Mouse (Mus musculus) midbrain, embryonic 12.5 days (tissue): ENCODE results near the gene Prpf19. TPM values are rescaled to one million over a fixed set of nuclear protein-coding genes. Genes with fewer than 3 reads are reported as not detected.
A peak's percentile ranks its signal among the peaks of the same experiment; 100 is the strongest.

Experiments used
- ATAC-seq: fragments of 200-750 bp; cut with Nextera tagmentation; 2 replicates; pipeline ENCODE4 v1.8.0; 2017; ENCODE audit warnings: low read depth, moderate TSS enrichment, moderate library complexity; ENCODE audit not compliant: low FRiP score
- H3K27ac ChIP-seq: fragments of 300-500 bp; sonication (generic); replicated peaks from 2 replicates; pipeline ENCODE4 v1.5.1; 2016; ENCODE audit warnings: mild to moderate bottlenecking
- H3K27me3 ChIP-seq: fragments of 300-500 bp; sonication (generic); 2 replicates; pipeline ENCODE4 v1.6.1; 2016; ENCODE audit warnings: mild to moderate bottlenecking
- H3K36me3 ChIP-seq: fragments of 300-500 bp; sonication (generic); 2 replicates; pipeline ENCODE4 v1.6.1; 2016
- H3K4me1 ChIP-seq: fragments of 300-500 bp; sonication (generic); 2 replicates; pipeline ENCODE4 v1.6.1; 2016
- H3K4me2 ChIP-seq: fragments of 300-500 bp; sonication (generic); replicated peaks from 2 replicates; pipeline ENCODE4 v1.6.1; 2016; ENCODE audit warnings: mild to moderate bottlenecking, moderate library complexity
- H3K4me3 ChIP-seq: fragments of 300-500 bp; sonication (generic); 2 replicates; pipeline ENCODE4 v1.5.1; 2016; ENCODE audit warnings: mild to moderate bottlenecking
- H3K9ac ChIP-seq: fragments of 300-500 bp; sonication (generic); replicated peaks from 2 replicates; pipeline ENCODE4 v1.6.1; 2016; ENCODE audit warnings: mild to moderate bottlenecking, moderate library complexity
- H3K9me3 ChIP-seq: fragments of 300-500 bp; sonication (generic); 2 replicates; pipeline ENCODE4 v1.6.1; 2016; ENCODE audit warnings: mild to moderate bottlenecking
- WGBS: fragments of 180-500 bp; shearing (Covaris S2); methylation state at CpG from one replicate; pipeline ENCODE4 v1.1.7; 2016; 5-methylcytosine and 5-hydroxymethylcytosine counted together
- polyA plus RNA-seq: library from polyadenylated mRNA; unstranded; fragments of >200 nt; fragmentation: Nextera tagmentation; extraction: Ambion mirVana; gene quantifications from 2 replicates; pipeline ENCODE4 v1.2.1, GENCODE M21; 2016

The Prpf19 gene
- polyA plus RNA-seq, 1 experiment from 2014 or later = 39.1 TPM

DNA sequence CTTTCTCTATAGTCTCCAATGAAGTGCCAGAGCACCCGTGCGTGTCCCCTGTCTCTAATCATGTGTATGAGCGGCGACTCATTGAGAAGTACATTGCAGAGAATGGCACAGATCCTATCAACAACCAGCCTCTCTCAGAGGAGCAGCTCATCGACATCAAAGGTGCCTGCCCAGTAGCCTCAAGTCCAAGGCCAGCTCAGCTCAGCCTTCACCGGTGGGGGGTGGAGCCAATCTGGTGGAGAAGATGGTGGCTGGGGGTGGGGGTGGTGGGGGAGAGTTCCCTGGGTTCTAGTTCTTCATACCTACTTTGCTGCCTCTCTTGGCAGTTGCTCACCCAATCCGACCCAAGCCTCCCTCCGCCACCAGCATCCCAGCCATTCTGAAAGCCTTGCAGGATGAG is 2.5 kb downstream of the Prpf19 start:
- peaks cover 52% of the 10 kb centered on the region for H3K36me3 ChIP-seq
- WGBS = 87% methylated on average over 8 of the region's 8 CpGs
- H3K9ac ChIP-seq = no peak overlapping the region
- no peak overlapping the region for H3K27ac ChIP-seq
- peaks cover 16% of the 10 kb centered on the region for H3K4me1 ChIP-seq
- no peak overlapping the region for H3K4me2 ChIP-seq
- H3K9me3 ChIP-seq = no peaks in the 10 kb centered on the region
- no peaks in the 10 kb centered on the region for H3K27me3 ChIP-seq
- no peak for ATAC-seq
- H3K4me3 ChIP-seq = no peak overlapping the region

DNA sequence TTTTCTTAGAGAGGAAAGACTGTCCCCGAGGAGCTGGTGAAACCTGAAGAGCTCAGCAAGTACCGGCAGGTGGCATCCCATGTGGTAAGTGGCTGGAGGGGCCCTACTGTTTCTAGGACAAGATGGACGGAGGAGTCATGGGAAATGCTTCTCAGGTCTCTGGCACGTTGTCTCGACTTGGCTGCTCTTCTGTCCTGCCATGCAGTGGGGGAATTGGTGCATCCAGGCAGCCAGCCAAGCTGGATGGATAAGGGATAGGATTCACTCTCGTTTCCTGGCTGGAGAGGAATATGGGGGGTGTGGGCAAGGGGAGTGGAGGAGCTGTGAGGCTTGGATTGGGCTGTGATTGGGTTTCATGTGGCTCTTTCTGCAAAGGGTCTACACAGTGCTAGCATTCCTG is 5.3 kb downstream of the Prpf19 start:
- no peak overlapping the region for H3K4me3 ChIP-seq
- peaks cover 80% of the 10 kb centered on the region for H3K36me3 ChIP-seq
- no peak overlapping the region for H3K4me2 ChIP-seq
- no peak for ATAC-seq
- H3K27ac ChIP-seq = no peak overlapping the region
- no peak overlapping the region for H3K9ac ChIP-seq
- no peaks in the 10 kb centered on the region for H3K9me3 ChIP-seq
- H3K27me3 ChIP-seq = no peaks in the 10 kb centered on the region
- H3K4me1 ChIP-seq = peaks cover 16% of the 10 kb centered on the region
- 91% methylated on average over 6 of the region's 6 CpGs for WGBS

DNA sequence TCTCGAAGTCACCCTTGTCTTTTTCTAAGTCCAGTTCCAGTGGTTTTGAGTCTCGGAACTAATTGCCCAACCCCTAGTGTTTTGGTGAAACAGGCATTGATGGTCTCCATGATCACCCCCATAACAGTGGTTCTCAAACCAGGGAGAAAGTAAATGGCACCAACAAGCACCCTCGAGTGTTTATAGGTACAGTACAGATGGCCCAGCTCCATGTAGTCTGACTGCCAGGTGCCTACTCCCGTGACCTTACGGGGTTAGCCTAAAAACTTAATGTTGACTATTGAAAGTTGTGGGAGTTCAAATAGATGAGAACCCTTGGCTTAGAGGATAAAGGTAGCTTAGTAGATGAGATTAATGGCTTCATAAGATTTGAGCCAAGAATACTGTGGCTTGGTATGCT is 6.0 kb downstream of the Prpf19 start:
- no peak overlapping the region for H3K27ac ChIP-seq
- no peaks in the 10 kb centered on the region for H3K9me3 ChIP-seq
- H3K36me3 ChIP-seq = peaks cover 87% of the 10 kb centered on the region
- no peak for ATAC-seq
- no peak overlapping the region for H3K9ac ChIP-seq
- peaks cover 12% of the 10 kb centered on the region for H3K4me1 ChIP-seq
- H3K27me3 ChIP-seq = no peaks in the 10 kb centered on the region
- no peak overlapping the region for H3K4me3 ChIP-seq
- no peak overlapping the region for H3K4me2 ChIP-seq
- 95% methylated on average over 5 of the region's 5 CpGs for WGBS

DNA sequence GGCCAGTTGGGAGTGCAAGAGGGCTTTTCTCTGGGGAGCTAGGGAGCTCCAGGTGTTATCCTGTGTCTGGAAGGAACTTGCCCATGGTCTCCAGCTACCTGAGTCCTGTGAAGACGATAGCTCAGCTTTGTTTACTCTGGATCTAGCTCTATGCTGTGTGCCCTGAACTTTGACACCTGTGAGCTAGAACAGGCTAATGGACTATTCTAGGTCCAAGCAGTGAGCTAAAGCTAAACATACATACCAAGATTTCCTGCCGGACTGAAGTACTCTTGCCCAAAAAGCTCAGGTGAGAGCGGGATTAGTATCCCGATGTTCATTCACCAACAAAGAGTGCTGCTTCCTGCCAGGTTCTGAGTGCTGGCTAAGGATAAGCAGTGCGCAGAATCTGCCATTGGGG is 9.5 kb downstream of the Prpf19 start:
- H3K4me2 ChIP-seq = no peak overlapping the region
- no peak overlapping the region for H3K27ac ChIP-seq
- no peak overlapping the region for H3K9ac ChIP-seq
- H3K4me1 ChIP-seq = no peaks in the 10 kb centered on the region
- ATAC-seq = no peak
- H3K27me3 ChIP-seq = no peaks in the 10 kb centered on the region
- 92% methylated on average over 5 of the region's 5 CpGs for WGBS
- H3K36me3 ChIP-seq = peaks cover 91% of the 10 kb centered on the region
- no peaks in the 10 kb centered on the region for H3K9me3 ChIP-seq
- H3K4me3 ChIP-seq = no peak overlapping the region

DNA sequence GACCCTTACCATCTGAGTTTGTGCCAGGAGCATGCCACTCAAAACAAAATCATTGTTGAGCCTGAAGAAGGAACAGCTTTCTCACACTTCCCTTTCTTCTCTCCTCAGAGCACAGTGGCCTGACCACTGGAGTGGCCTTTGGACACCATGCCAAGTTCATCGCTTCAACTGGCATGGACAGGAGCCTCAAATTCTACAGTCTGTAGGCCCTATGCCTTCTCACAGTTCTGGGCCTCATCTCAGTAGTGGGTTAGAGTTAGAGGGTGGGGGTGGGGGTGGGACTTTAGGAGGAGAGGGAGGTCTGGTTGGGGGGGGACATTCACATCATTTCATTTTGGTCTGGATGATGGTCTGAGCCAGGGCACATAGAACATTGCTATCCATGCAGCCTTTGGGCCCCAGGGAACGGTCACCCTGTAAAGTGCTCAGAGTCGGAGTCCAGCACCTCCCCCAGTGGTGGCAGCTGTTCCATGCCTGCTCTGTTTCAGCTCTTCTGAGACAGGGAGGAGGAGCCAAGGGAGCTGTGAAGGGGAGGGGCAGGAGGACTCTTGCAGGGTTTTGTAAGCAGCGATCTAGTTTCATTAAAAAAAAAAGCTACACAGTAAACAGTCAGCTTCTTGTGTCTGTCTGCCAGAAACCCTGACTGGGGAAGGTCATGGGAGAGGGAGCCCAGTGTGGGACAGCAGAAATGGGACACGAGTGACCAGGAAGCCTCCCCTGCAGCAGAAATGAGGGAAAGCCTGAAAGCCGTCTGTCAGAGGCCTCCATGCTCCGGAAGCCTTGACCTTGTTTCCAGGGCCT is 10.1 kb downstream of the Prpf19 start:
- WGBS = 68% methylated on average over 7 of the region's 7 CpGs

DNA sequence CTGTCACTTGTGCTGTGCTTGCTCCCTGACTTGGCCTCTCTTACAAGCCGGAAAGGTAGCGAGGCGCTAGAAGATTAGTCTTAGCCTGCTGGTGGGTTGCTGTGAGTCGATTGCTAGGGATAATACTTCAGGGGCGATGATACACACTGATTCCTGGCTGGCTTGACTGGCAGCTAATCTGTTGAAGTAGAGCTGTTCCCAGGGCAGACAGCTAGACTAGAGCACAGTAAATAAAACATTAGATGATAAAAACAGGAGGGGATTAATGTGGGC is 10.6 kb downstream of the Prpf19 start:
- Histone ChIP-seq H3K27ac (no peak overlapping the region), H3K4me1 (no peaks in the 10 kb centered on the region), H3K9ac (no peak overlapping the region), H3K27me3 (no peaks in the 10 kb centered on the region), H3K9me3 (no peaks in the 10 kb centered on the region), H3K4me3 (no peak overlapping the region), H3K36me3 (peaks cover 79% of the 10 kb centered on the region), H3K4me2 (no peak overlapping the region)
- whole genome bisulfite sequencing = 84% methylated on average over 5 of the region's 5 CpGs
- no peak for ATAC-seq

More for the DNA sequence above, 10.1 kb downstream of the Prpf19 start:
- no peaks in the 10 kb centered on the region for H3K9me3 ChIP-seq
- peak; percentile 39; the same call in 1 of the 2 replicates for ATAC-seq
- H3K4me2 ChIP-seq = no peak overlapping the region
- H3K36me3 ChIP-seq = peaks cover 85% of the 10 kb centered on the region
- no peak overlapping the region for H3K4me3 ChIP-seq
- no peaks in the 10 kb centered on the region for H3K27me3 ChIP-seq
- H3K4me1 ChIP-seq = no peaks in the 10 kb centered on the region
- no peak overlapping the region for H3K9ac ChIP-seq
- H3K27ac ChIP-seq = no peak overlapping the region

DNA sequence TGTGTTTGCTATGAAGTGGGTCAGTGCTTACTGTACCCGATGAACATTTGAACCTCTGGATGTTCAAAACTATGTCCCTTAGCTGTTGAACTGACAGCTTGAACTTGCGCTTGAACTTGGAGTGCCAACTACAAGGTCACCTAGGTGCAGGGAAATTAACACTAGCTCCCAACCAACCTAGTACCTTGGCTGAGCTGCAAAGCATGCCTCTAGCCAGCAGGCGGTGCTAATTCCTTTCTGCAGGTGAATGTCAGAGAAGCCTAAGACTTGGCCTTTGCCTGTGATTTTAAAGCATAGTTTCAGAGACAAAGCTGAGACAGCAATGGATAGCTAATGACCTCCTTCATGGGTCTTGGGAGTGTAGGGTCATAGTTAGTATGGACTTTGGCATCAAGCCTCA is 12.9 kb downstream of the Prpf19 start:
- H3K9ac ChIP-seq = no peak overlapping the region
- no peak overlapping the region for H3K27ac ChIP-seq
- WGBS = 63% methylated on average over 3 of the region's 3 CpGs
- H3K4me3 ChIP-seq = no peak overlapping the region
- H3K27me3 ChIP-seq = no peaks in the 10 kb centered on the region
- no peaks in the 10 kb centered on the region for H3K4me1 ChIP-seq
- no peak for ATAC-seq
- H3K9me3 ChIP-seq = no peaks in the 10 kb centered on the region
- peaks cover 57% of the 10 kb centered on the region for H3K36me3 ChIP-seq
- H3K4me2 ChIP-seq = no peak overlapping the region

DNA sequence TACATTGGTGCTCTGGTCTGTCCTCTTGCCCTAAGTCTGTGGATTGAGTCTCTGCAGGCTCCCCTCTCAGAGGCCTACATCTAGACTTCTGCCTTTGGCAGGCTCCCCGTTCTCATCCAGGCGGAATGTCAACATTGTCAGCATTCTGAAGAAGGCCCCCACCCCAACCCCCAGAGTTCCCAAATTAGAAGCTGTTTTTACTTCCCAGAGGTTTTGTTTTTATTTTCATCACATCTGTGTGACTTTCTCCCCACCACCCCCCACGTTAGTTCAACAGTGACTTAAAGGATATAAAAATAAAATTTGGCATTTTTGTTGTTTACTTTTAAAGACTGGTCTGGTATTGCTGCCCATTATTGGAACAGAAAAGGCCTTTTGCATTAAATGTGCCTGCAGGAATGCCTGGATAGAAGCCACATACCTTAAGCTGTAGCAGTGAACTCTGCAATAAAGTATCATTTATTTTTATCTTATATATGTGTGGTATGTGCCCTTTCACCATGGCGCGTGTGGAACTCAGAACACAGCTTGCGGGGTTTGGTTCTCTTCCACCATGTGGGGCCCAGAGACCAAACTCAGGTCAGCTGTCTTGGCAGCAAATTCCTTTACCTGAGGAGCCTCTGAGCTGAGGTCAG is 14.2 kb downstream of the Prpf19 start:
- 82% methylated on average over 6 of the region's 6 CpGs for whole genome bisulfite sequencing

DNA sequence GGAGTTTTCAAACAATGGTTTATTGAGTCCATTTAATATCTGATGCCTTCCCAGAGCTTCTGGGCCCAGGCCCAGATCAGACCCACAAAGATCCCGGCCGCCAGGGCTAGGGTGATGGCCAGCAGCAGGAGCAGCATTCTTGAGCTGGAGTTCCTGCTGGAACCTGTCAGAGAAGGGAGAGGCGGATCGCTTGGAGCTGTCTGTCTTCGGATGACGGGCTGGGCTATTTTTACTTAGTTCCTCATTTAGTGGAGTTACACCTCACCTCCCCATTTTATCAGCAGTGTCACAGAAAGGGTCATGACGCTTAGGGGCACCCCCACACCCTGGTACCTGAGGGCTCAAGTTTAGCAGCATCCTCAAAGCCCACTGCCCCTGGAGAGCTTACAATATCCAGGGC is 19.3 kb downstream of the Prpf19 start:
- Histone ChIP-seq H3K9me3 (no peaks in the 10 kb centered on the region), H3K4me1 (no peaks in the 10 kb centered on the region), H3K4me3 (no peak overlapping the region), H3K36me3 (no peaks in the 10 kb centered on the region), H3K9ac (no peak overlapping the region), H3K4me2 (no peak overlapping the region), H3K27me3 (no peaks in the 10 kb centered on the region), H3K27ac (no peak overlapping the region)
- 82% methylated on average over 7 of the region's 7 CpGs for WGBS
- ATAC-seq = no peak

More for the DNA sequence above, 14.2 kb downstream of the Prpf19 start:
- H3K4me2 ChIP-seq = no peak overlapping the region
- no peaks in the 10 kb centered on the region for H3K27me3 ChIP-seq
- H3K9ac ChIP-seq = no peak overlapping the region
- H3K36me3 ChIP-seq = peaks cover 44% of the 10 kb centered on the region
- H3K9me3 ChIP-seq = no peaks in the 10 kb centered on the region
- H3K27ac ChIP-seq = 0 out of 2 replicates have a peak overlapping the region, but pooled peaks have one; percentile 20
- ATAC-seq = no peak
- no peak overlapping the region for H3K4me3 ChIP-seq
- no peaks in the 10 kb centered on the region for H3K4me1 ChIP-seq

DNA sequence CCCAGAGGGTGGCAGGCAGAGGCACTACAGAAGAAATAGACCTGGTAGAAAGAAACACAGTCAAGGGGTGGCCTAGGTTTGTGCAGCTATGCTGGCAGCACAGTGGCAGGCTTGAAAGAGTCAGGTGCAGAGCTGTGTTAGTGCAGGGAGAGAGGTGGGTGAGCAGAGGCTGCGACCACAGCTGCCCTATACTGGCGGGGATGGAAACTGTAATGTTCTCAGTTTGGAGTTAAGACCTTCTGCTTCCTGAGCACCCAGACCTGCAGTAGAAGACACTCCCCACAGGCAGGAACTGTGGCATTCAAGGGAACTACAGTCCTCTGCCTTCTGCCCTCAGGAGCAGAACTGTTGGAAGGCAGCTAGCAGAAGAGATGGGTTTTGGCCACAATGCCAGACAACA is 19.8 kb downstream of the Prpf19 start:
- 100% methylated on average over 2 of the region's 2 CpGs for WGBS
- H3K4me3 ChIP-seq = no peak overlapping the region
- no peaks in the 10 kb centered on the region for H3K9me3 ChIP-seq
- H3K9ac ChIP-seq = no peak overlapping the region
- H3K36me3 ChIP-seq = no peaks in the 10 kb centered on the region
- ATAC-seq = no peak
- H3K27ac ChIP-seq = no peak overlapping the region
- H3K27me3 ChIP-seq = no peaks in the 10 kb centered on the region
- no peak overlapping the region for H3K4me2 ChIP-seq
- no peaks in the 10 kb centered on the region for H3K4me1 ChIP-seq

DNA sequence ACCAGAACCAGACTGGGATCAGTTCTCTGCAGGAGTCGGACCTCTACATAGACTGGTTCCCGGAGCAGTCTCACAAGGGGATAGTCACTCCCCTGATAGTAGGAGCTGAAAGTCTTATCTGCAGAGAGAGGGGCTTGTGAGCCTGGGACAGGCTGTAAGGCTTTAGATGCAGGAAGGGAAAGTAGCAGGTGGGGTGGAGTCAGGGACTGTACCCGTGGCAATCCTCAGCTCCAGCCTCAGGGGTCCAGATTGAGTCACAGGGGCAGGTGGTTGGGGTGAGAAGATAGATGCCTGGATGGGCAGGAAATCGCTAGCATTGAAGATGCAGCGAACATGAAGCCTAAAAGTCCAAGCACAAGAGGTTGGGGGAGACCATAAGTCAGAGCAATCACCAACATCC is 21.5 kb downstream of the Prpf19 start:
- no peak overlapping the region for H3K27ac ChIP-seq
- WGBS = 69% methylated on average over 5 of the region's 5 CpGs
- no peaks in the 10 kb centered on the region for H3K36me3 ChIP-seq
- H3K4me3 ChIP-seq = no peak overlapping the region
- no peaks in the 10 kb centered on the region for H3K4me1 ChIP-seq
- no peaks in the 10 kb centered on the region for H3K27me3 ChIP-seq
- ATAC-seq = no peak
- H3K9ac ChIP-seq = no peak overlapping the region
- no peaks in the 10 kb centered on the region for H3K9me3 ChIP-seq
- H3K4me2 ChIP-seq = no peak overlapping the region

DNA sequence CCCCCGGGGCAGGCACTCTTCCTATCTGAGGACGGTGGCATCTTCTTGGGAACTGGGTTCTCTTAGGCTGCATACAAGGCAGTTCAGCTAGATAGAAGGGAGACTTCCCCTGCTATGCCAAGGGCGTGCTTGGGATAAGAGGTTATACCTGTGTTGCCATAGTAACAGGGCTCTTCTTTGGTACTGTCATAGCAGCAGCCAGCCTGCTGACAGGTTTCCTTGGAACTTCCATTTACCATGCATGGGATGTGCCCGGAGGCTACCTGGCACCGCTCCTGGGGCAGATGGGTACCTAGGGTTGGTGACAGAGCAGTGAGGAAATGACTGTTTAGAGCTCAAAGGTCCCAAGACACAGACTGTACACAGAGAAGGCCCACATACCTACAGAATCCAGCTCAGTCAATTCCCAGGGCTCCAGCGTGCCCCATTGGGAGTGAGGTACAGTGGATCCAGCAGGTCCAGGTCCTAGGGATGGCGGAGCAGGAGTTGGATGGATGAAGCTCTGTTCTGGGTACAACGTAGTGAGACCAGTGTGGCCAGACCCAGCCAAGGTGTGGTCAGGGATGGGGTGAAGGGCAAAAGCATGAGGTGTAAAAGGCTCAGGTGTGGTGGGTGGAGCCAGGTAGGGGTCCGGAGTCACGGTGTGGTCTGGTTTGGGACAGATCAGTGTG is 23.4 kb downstream of the Prpf19 start:
- Histone ChIP-seq H3K27me3 (no peaks in the 10 kb centered on the region), H3K4me1 (no peaks in the 10 kb centered on the region), H3K4me2 (no peak overlapping the region), H3K9ac (no peak overlapping the region), H3K36me3 (no peaks in the 10 kb centered on the region), H3K9me3 (no peaks in the 10 kb centered on the region), H3K4me3 (no peak overlapping the region), H3K27ac (no peak overlapping the region)
- no peak for ATAC-seq
- 90% methylated on average over 10 of the region's 10 CpGs for WGBS
